Mouse (Mus musculus): Measurements from ENCODE around the gene Hmgcl. TPM values are rescaled to one million over a fixed set of nuclear protein-coding genes. Genes with fewer than 3 reads are reported as not detected.
A peak's percentile ranks its signal among the peaks of the same experiment; 100 is the strongest.
"Not testable (repeated sequence)": the region's sequence is repeated elsewhere in the genome, so short reads cannot be mapped to it uniquely, and the experiment has no call there.

Gene Hmgcl
- polyA plus RNA-seq, 1 experiment from 2014 or later, result 76.3 TPM

DNA sequence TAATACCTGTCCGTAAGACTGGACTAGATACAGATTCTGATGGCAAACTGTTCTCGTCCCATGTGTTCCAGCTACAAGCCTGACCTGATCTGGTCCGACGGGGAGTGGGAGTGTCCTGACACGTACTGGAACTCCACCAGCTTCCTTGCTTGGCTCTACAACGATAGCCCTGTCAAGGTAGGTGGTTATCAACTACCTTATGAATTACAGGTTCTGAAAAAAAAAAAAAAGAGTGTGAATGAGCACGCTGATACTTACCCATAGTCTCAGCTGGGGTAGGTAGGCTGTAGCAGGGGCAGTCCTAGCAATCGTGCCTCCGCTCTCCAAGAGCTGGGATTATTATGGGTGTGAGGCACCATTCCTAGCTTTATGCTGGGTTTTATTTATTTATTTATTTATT lies 16.4 kb upstream of the Hmgcl start:
- no peak for ATAC-seq (ENCODE audit: insufficient number of reproducible peaks, insufficient read depth, low FRiP score, low TSS enrichment)
- Histone ChIP-seq H3K9ac (no peak overlapping the region), H3K4me2 (replicated peaks) (no peak overlapping the region), H3K27me3 (no peaks in the 10 kb centered on the region), H3K4me3 (no peak overlapping the region), H3K27ac (no peak overlapping the region), H3K9me3 (no peaks in the 10 kb centered on the region), H3K4me1 (no peaks in the 10 kb centered on the region), H3K36me3 (peaks cover 37% of the 10 kb centered on the region)
- WGBS, result 90% methylated on average over 9 of the region's 9 CpGs

DNA sequence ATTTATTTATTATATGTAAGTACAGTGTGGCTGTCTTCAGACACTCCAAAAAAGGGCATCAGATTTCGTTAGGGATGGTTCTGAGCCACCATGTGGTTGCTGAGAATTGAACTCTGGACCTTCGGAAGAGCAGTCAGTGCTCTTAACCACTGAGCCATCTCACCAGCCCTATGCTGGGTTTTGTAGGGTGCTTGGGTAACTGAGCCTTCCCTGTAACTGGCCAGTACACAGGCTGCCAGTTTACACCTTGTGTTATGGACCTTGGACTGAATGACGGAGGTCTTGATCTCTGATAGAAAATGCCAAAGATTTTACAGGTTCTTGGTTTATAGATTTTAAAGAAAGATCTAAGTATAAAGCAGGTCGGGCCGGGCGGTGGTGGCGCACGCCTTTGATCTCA lies 16.0 kb upstream of the Hmgcl start:
- H3K27me3 ChIP-seq, result no peaks in the 10 kb centered on the region
- H3K27ac ChIP-seq, result no peak overlapping the region
- no peaks in the 10 kb centered on the region for H3K9me3 ChIP-seq
- 91% methylated on average over 8 of the region's 8 CpGs for WGBS
- ATAC-seq (ENCODE audit: insufficient number of reproducible peaks, insufficient read depth, low FRiP score, low TSS enrichment), result no peak
- no peaks in the 10 kb centered on the region for H3K4me1 ChIP-seq
- peaks cover 36% of the 10 kb centered on the region for H3K36me3 ChIP-seq
- H3K4me2 ChIP-seq (replicated peaks), result no peak overlapping the region
- no peak overlapping the region for H3K9ac ChIP-seq
- no peak overlapping the region for H3K4me3 ChIP-seq

DNA sequence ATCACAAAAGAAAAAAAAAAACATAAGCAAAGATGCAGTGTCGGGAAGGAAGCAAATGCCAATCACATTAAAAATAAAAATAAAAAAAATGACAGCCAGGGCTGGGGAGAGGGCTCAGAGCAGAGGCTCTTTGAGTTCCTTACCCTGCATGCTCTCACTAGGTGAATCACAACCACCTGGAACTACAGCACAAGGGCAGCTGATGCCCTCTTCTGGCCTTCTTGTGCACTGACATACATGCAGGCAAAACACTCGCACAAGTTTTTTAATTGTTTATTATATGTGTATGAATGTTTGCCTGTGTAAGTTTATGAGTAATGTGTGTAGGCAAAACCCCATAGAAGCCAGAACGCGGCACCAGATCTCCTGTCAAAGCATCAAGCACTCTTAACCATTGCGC lies 14.4 kb upstream of the Hmgcl start:
- peaks cover 20% of the 10 kb centered on the region for H3K36me3 ChIP-seq
- H3K9me3 ChIP-seq, result no peaks in the 10 kb centered on the region
- WGBS, result 66% methylated on average over 5 of the region's 5 CpGs

DNA sequence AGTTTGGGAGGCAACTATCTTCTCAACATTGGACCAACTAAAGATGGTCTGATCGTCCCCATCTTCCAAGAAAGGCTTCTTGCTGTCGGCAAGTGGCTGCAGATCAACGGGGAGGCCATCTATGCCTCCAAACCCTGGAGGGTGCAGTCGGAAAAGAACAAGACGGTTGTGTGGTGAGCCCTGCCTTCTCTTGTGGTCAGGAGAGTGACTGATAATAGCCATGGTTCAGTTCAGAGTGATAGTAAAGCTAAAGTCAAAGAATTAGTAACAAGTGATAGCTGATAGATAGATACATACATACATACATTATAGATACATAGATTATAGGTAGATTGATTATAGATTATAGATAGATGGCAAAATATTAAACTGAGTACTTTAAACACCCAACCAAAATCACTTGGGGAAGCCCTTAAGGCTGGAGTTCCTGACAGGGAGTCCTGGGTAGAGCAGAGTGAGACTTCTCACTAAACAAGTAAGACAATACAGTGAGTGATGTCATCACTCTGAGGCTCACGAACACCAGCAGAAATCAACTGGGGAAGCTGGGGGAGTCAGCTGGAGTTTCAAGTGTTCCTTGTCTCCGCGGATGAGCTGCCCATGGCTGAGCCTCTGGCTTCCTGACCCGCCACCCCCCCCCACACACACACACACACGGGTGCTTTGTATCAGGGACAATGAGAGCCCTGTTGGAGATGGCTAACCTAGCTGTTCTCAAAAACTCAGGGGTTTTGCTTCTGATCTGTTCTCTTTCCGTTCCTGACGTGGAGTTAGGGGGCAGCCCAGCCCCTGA lies 11.3 kb upstream of the Hmgcl start:
- Histone ChIP-seq H3K4me3 (no peak overlapping the region), H3K4me1 (no peaks in the 10 kb centered on the region), H3K27me3 (no peaks in the 10 kb centered on the region), H3K9ac (no peak overlapping the region), H3K36me3 (peaks cover 33% of the 10 kb centered on the region), H3K27ac (no peak overlapping the region), H3K4me2 (replicated peaks) (no peak overlapping the region), H3K9me3 (no peaks in the 10 kb centered on the region)
- 0 out of 2 replicates have a peak, but pooled peaks have one; percentile 28 for ATAC-seq (ENCODE audit: insufficient number of reproducible peaks, insufficient read depth, low FRiP score, low TSS enrichment)
- whole genome bisulfite sequencing, result 39% methylated on average over 12 of the region's 12 CpGs

More for the DNA sequence above, 14.4 kb upstream of the Hmgcl start:
- H3K9ac ChIP-seq, result no peak overlapping the region
- H3K4me3 ChIP-seq, result no peak overlapping the region
- no peaks in the 10 kb centered on the region for H3K27me3 ChIP-seq
- H3K4me2 ChIP-seq (replicated peaks), result no peak overlapping the region
- H3K27ac ChIP-seq, result no peak overlapping the region
- ATAC-seq (ENCODE audit: insufficient number of reproducible peaks, insufficient read depth, low FRiP score, low TSS enrichment), result no peak
- H3K4me1 ChIP-seq, result no peaks in the 10 kb centered on the region

DNA sequence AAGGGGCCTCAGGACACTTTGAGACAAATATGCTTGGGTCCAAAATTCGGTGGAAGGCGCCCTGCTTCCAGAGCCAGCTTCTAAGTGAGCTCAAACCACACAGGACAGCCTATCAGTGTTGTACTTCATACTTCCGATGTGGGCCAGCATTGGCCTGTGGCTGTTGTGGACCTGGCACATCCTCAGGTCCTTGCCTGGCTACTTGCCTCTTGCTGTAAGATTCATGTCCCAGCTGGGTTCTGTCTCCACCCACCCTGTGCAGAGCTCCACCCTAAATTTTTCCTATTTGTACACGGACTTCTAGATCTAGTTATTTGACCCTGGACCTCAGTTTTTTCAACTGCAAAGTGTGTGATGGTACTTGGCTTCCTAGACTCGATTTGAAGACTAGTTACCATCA lies 10.7 kb upstream of the Hmgcl start:
- no peak overlapping the region for H3K4me2 ChIP-seq (replicated peaks)
- peaks cover 36% of the 10 kb centered on the region for H3K36me3 ChIP-seq
- WGBS, result 38% methylated on average over 5 of the region's 5 CpGs
- H3K27me3 ChIP-seq, result no peaks in the 10 kb centered on the region
- 0 out of 2 replicates have a peak overlapping the region, but pooled peaks have one; percentile 13 for H3K27ac ChIP-seq
- 0 out of 2 replicates have a peak, but pooled peaks have one; percentile 22 for ATAC-seq (ENCODE audit: insufficient number of reproducible peaks, insufficient read depth, low FRiP score, low TSS enrichment)
- H3K4me3 ChIP-seq, result no peak overlapping the region
- H3K9me3 ChIP-seq, result no peaks in the 10 kb centered on the region
- H3K4me1 ChIP-seq, result no peaks in the 10 kb centered on the region
- no peak overlapping the region for H3K9ac ChIP-seq

DNA sequence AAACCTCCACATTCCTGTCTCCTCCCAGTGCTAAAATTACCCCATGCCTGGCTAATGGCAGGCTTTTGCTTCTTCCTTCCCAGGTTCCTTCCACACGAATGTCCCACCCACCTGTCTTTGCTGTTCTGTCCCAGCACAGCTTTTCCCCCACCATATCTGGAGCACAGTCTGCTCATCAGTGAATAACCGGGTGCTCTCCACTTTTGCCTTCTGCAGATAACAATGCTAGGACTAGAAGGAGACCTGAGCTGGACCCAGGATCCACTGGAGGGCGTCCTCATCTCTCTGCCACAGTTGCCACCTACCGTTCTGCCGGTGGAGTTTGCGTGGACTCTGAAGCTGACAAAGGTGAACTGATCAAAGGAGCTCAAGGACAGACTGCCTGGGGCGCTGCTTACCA lies 7.4 kb upstream of the Hmgcl start:
- WGBS, result 79% methylated on average over 7 of the region's 7 CpGs
- no peaks in the 10 kb centered on the region for H3K4me1 ChIP-seq
- H3K4me3 ChIP-seq, result no peak overlapping the region
- H3K9me3 ChIP-seq, result no peaks in the 10 kb centered on the region
- H3K4me2 ChIP-seq (replicated peaks), result no peak overlapping the region
- no peaks in the 10 kb centered on the region for H3K27me3 ChIP-seq
- no peak overlapping the region for H3K27ac ChIP-seq
- H3K9ac ChIP-seq, result no peak overlapping the region
- peaks cover 25% of the 10 kb centered on the region for H3K36me3 ChIP-seq
- ATAC-seq (ENCODE audit: insufficient number of reproducible peaks, insufficient read depth, low FRiP score, low TSS enrichment), result no peak

DNA sequence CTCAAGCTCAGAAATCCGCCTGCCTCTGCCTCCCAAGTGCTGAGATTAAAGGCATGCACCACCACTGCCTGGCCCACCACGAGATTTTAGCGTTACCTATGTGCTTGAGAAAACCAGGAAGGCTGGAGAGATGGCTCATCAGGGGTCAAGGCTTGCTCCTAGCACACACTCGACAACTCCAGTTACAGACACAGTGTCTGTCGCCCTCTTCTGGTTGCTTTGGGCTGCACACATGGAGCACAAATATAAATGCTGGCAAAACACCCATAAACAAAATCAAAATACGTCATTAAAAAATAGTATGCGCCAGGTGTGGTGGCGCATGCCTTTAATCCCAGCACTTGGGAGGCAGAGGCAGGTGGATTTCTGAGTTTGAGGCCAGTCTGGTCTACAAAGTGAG lies 5.2 kb upstream of the Hmgcl start:
- H3K9me3 ChIP-seq; H3K4me2 ChIP-seq (replicated peaks); H3K27ac ChIP-seq; H3K27me3 ChIP-seq; ATAC-seq (ENCODE audit: insufficient number of reproducible peaks, insufficient read depth, low FRiP score, low TSS enrichment); H3K4me1 ChIP-seq; H3K4me3 ChIP-seq; H3K9ac ChIP-seq: not testable (repeated sequence)
- peaks cover 25% of the 10 kb centered on the region for H3K36me3 ChIP-seq
- WGBS, result 82% methylated on average over 8 of the region's 8 CpGs

DNA sequence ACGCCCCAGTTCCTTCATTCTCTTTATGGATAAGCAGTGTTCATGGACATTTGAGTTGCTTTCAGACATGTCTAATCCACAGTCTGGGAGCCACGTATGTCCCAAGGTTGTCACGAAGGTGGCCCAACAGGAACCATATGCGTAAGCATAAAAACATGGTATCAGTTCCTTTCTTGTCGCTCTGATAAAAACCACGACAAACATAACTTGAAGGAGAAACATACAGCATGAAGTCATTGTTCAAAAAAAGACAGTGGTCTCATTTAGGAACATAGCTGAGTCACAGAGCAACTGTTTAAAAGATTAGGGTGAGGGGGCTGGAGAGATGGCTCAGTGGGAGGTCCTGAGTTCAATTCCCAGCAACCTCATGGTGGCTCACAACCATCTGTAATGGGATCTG lies 4.1 kb upstream of the Hmgcl start:
- Histone ChIP-seq H3K9me3 (no peaks in the 10 kb centered on the region), H3K9ac (no peak overlapping the region), H3K27ac (no peak overlapping the region), H3K36me3 (peaks cover 25% of the 10 kb centered on the region), H3K4me3 (no peak overlapping the region), H3K4me1 (peaks cover 6% of the 10 kb centered on the region; the same call in 1 of the 2 replicates), H3K27me3 (no peaks in the 10 kb centered on the region), H3K4me2 (replicated peaks) (no peak overlapping the region)
- 86% methylated on average over 6 of the region's 6 CpGs for WGBS
- ATAC-seq (ENCODE audit: insufficient number of reproducible peaks, insufficient read depth, low FRiP score, low TSS enrichment), result no peak

DNA sequence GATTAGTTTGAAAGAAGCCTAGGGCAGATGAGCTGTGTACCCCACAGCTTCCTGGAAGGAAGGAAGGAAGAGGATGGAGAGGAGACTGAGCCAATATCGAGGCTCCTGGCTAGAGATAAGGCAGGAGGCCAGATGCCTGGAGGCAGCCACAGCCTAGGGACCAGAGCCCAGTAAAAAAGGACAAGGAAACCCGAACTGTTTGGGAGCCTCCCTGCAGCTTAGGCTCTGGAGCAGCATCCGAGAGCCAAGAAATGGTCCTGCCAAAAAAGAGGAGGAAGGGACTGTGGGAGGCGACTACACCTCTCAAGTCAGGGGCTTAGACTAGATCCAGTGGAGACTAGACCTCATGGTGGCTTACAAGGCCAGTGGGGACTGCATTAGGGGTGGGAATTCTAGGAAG lies 2.9 kb upstream of the Hmgcl start:
- no peak for ATAC-seq (ENCODE audit: insufficient number of reproducible peaks, insufficient read depth, low FRiP score, low TSS enrichment)
- 48% methylated on average over 4 of the region's 4 CpGs for WGBS

DNA sequence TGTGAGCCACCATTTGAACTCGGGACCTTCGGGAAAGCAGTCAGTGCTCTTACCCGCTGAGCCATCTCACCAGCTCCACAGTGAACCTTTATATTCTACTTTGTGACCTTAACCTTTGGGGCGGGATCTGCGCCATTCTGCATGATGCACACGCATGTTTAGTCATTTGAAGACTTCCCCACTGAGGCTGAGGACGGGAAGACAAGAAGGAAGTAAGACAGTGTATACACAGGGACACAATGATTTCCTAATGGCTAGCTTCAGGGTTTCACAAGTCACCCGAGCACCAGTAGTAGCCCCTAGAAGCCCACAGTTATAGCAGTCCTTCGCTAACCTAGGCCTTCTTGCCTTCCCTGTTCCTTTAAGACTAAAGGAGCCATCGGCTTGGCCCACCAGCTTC lies 542 bp upstream of the Hmgcl start:
- WGBS, result 75% methylated on average over 10 of the region's 10 CpGs
- Histone ChIP-seq H3K27ac (peak overlapping the region; percentile 61), H3K9ac (no peak overlapping the region), H3K9me3 (no peaks in the 10 kb centered on the region), H3K36me3 (peaks cover 12% of the 10 kb centered on the region), H3K4me2 (replicated peaks) (peak overlapping the region; percentile 90), H3K4me1 (peaks cover 6% of the 10 kb centered on the region; the same call in 1 of the 2 replicates), H3K27me3 (no peaks in the 10 kb centered on the region), H3K4me3 (peak overlapping the region; percentile 91)
- 0 out of 2 replicates have a peak, but pooled peaks have one; percentile 17 for ATAC-seq (ENCODE audit: insufficient number of reproducible peaks, insufficient read depth, low FRiP score, low TSS enrichment)

More for the DNA sequence above, 2.9 kb upstream of the Hmgcl start:
- Histone ChIP-seq H3K36me3 (peaks cover 24% of the 10 kb centered on the region), H3K9me3 (no peaks in the 10 kb centered on the region), H3K27me3 (no peaks in the 10 kb centered on the region), H3K4me2 (replicated peaks) (no peak overlapping the region), H3K4me1 (peaks cover 6% of the 10 kb centered on the region; the same call in 1 of the 2 replicates), H3K4me3 (no peak overlapping the region), H3K9ac (no peak overlapping the region), H3K27ac (no peak overlapping the region)

DNA sequence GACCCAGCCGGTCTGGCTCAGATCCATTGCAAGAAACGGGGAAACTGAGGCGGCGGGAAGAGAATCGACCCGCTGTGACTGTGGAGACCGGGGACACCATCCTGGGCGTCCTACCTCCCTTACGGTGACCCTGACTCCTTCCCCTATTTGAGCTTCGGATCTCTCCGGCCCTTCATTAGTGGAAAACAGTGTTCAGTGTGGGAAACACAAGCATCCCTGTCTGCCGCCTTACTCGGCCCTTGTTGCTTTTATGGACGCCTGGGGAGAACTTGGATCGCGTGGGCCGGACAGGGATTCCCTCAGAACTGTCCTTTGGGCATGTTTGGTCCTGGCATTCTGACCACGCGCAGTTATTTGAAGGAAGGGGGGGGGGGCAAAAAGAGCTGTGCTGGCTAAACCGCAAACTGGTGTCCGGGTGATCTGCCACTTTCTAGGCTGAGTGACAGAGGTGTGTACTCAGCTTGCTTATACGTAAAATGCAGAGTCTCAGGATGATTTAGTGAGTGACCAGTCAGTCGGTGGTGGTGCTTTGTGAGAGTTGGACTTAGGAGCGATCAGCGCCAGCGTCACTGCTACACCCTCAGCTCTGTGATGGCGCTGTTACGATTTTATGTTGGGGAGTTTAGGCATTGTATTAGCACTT lies 532 bp downstream of the Hmgcl start:
- H3K27ac ChIP-seq, result peak overlapping the region; percentile 61; the same call in 1 of the 2 replicates
- ATAC-seq (ENCODE audit: insufficient number of reproducible peaks, insufficient read depth, low FRiP score, low TSS enrichment), result no peak
- 1% methylated on average over 28 of the region's 28 CpGs for WGBS
- no peaks in the 10 kb centered on the region for H3K27me3 ChIP-seq
- H3K9ac ChIP-seq, result peak overlapping the region; percentile 64
- H3K9me3 ChIP-seq, result no peaks in the 10 kb centered on the region
- peaks cover 6% of the 10 kb centered on the region; the same call in 1 of the 2 replicates for H3K4me1 ChIP-seq
- peak overlapping the region; percentile 90 for H3K4me2 ChIP-seq (replicated peaks)
- H3K4me3 ChIP-seq, result peak overlapping the region; percentile 91
- H3K36me3 ChIP-seq, result peaks cover 11% of the 10 kb centered on the region; the same call in 1 of the 2 replicates

DNA sequence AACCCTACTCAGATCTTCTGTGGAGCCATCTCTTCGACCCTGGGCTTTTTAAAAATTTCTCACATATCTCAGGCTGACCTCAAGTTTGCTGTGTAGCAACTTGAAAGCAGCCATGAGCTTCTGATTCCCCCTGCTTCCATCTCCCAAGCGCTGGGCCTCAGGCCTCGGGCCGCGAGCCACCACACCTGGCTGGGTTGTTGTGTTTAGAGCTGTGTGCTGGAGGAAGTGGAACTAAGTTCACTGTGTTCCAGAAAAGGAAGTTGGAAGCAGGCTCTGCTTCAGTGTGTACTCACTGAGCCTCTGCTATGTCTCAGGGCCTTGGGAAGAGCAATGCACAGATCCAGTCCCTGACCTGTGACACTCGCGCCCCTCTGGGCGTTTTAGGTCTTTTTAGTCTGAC lies 1.9 kb downstream of the Hmgcl start:
- H3K27ac ChIP-seq, result no peak overlapping the region
- H3K4me2 ChIP-seq (replicated peaks), result no peak overlapping the region
- 92% methylated on average over 8 of the region's 8 CpGs for WGBS
- no peak overlapping the region for H3K4me3 ChIP-seq
- peaks cover 22% of the 10 kb centered on the region; the same call in 1 of the 2 replicates for H3K36me3 ChIP-seq
- H3K27me3 ChIP-seq, result no peaks in the 10 kb centered on the region
- ATAC-seq (ENCODE audit: insufficient number of reproducible peaks, insufficient read depth, low FRiP score, low TSS enrichment), result no peak
- peaks cover 6% of the 10 kb centered on the region; the same call in 1 of the 2 replicates for H3K4me1 ChIP-seq
- H3K9ac ChIP-seq, result no peak overlapping the region
- no peaks in the 10 kb centered on the region for H3K9me3 ChIP-seq

Measured in embryonic facial prominence, embryonic 12.5 days (tissue).